Mouse (Mus musculus) bone marrow, adult 2 months (tissue): ENCODE measurements around the gene Inf2.

ENCODE experiments used
- CTCF ChIP-seq: fragments of 200-500 bp; IDR thresholded peaks from 2 replicates; pipeline ENCODE4 v1.5.1; 2011; ENCODE audit warnings: low read length, control low read depth; ENCODE audit not compliant: control insufficient read depth, insufficient read depth
- POLR2A ChIP-seq: fragments of 200-500 bp; IDR thresholded peaks from 2 replicates; pipeline ENCODE4 v1.6.1; 2011; ENCODE audit warnings: low read depth, mild to moderate bottlenecking, control low read depth, low read length, borderline replicate concordance; ENCODE audit not compliant: control insufficient read depth

DNA sequence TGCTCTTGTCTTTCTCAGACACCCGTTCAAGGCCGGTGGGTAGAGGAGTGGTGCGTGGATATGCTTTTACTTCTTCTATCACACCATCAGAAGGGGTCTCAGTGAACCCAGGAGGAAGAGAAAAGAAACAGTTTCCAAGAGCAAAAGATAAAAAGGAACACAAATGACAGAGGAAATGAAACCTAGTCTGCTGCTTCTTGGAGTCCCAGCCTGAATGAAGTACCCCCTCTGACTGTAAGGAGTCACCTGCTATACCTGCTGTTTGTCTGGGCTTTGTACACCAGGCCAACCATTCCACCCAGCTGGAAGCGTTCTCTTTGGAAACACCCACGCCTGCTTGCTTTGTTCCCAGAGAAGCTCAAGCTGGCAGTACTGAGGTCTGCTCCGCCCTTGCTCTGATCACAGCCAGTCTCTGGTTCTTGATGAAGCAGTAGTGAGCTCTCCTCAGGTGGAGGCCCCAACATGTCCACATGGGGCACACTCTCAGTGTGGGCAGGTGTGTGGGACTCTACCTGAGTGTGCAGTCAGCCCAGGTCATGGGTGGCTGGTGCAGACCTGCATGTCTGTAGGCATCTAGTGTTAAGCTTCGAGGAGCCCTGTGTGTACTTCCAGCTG is 2.6 kb upstream of the Inf2 start:
- TF ChIP-seq POLR2A (no peak), CTCF (no peak)
